11 mouse cellular contexts compared by ENCODE assay signal in genomic region chrX:155624895-155625294, GRCm38 (mm10). TPM values are rescaled to one million over a fixed set of nuclear protein-coding genes. Genes with fewer than 3 reads are reported as not detected.
A peak's percentile ranks its signal among the peaks of the same experiment; 100 is the strongest.
DNase-seq lines count a peak whose midpoint lies in the region; ATAC-seq and TF ChIP-seq lines count a peak whose summit lies in the region.
"Had no signal": no experiment of that assay in that cellular context is flagged by ENCODE, and none has a peak within 500 bp of the region (broad histone marks: within the 10 kb centered on the region; RNA-seq: fewer than 3 reads in every experiment).

No protein-coding gene starts in this region.

- H3K4me3 ChIP-seq in kidney, adult 2 months (ENCODE audit: insufficient read depth, low read depth, low read length): peak overlapping the region; percentile 6; the same call in 1 of the 2 replicates
- peak overlapping the region; percentile 45 for H3K4me3 ChIP-seq in forebrain, embryonic 14.5 days (ENCODE audit: low read depth, low read length)
- peak overlapping the region; percentile 61 for H3K4me3 ChIP-seq in midbrain, embryonic 10.5 days
- H3K4me3 ChIP-seq: liver, embryonic 13.5 days had no signal

- no peak for TF ChIP-seq POLR2A in kidney, adult 2 months (IDR thresholded peaks at IDR 0.05; ENCODE audit: low read depth, low read length)

- ATAC-seq in forebrain, embryonic 14.5 days: no peak
- no peak for ATAC-seq in megakaryocyte-erythroid progenitor cell, adult 5-6 weeks (replicated peaks; ENCODE audit: low FRiP score, low TSS enrichment, poor library complexity, severe bottlenecking)

- no peaks in the 10 kb centered on the region for H3K4me1 ChIP-seq in kidney, adult 2 months (ENCODE audit: control insufficient read depth, insufficient read depth, low read length)
- no peaks in the 10 kb centered on the region for H3K4me1 ChIP-seq in forebrain, embryonic 14.5 days (ENCODE audit: control insufficient read depth, insufficient read depth, low read length)
- peaks cover 11% of the 10 kb centered on the region for H3K4me1 ChIP-seq in midbrain, embryonic 10.5 days
- H3K4me1 ChIP-seq: liver, embryonic 13.5 days had no signal

- intact Hi-C loops in left cerebral cortex, postnatal 36 days (cut with DNase I): no loop called here

- no peak for TF ChIP-seq CTCF in kidney, adult 2 months (conservative IDR thresholded peaks at IDR 0.05; ENCODE audit: insufficient read depth, insufficient read length, low read depth, low read length)

- no peaks in the 10 kb centered on the region for H3K36me3 ChIP-seq in kidney, adult 2 months (ENCODE audit: control insufficient read depth, insufficient read depth, low read length)
- H3K36me3 ChIP-seq in forebrain, embryonic 14.5 days (ENCODE audit: control insufficient read depth, insufficient read depth, low read length): no peaks in the 10 kb centered on the region
- no peaks in the 10 kb centered on the region for H3K36me3 ChIP-seq in midbrain, embryonic 10.5 days
- H3K36me3 ChIP-seq: G1E; liver, embryonic 13.5 days had no signal

- H3K27ac ChIP-seq in kidney, adult 2 months (ENCODE audit: insufficient read depth, low read depth, low read length): no peak overlapping the region
- H3K27ac ChIP-seq in forebrain, embryonic 14.5 days (ENCODE audit: low read depth, low read length): no peak overlapping the region
- H3K27ac ChIP-seq in midbrain, embryonic 10.5 days (replicated peaks): no peak overlapping the region
- H3K27ac ChIP-seq: liver, embryonic 13.5 days had no signal

- no peaks in the 10 kb centered on the region for H3K9me3 ChIP-seq in forebrain, embryonic 14.5 days (replicated peaks; ENCODE audit: control insufficient read depth, low read length)
- peaks cover 5% of the 10 kb centered on the region; the same call in 1 of the 2 replicates for H3K9me3 ChIP-seq in midbrain, embryonic 10.5 days (replicated peaks)
- H3K9me3 ChIP-seq: liver, embryonic 13.5 days had no signal

- no peak overlapping the region for H3K9ac ChIP-seq in forebrain, embryonic 14.5 days (ENCODE audit: low read length)
- H3K9ac ChIP-seq: liver, embryonic 13.5 days had no signal

- peak overlapping the region; percentile 71 for H3K4me2 ChIP-seq in forebrain, embryonic 14.5 days (ENCODE audit: low read length)
- H3K4me2 ChIP-seq: liver, embryonic 13.5 days had no signal

- H3K27me3 ChIP-seq in kidney, adult 2 months (replicated peaks; ENCODE audit: control insufficient read depth, insufficient read depth, low read length): no peaks in the 10 kb centered on the region; the same call in 1 of the 2 replicates
- no peaks in the 10 kb centered on the region for H3K27me3 ChIP-seq in forebrain, embryonic 14.5 days (replicated peaks; ENCODE audit: control insufficient read depth, insufficient read depth, low read length)
- peaks cover 68% of the 10 kb centered on the region for H3K27me3 ChIP-seq in midbrain, embryonic 10.5 days (ENCODE audit: low read depth, poor library complexity, severe bottlenecking)

- WGBS in kidney, adult 2 months: under 1% methylated on average over 15 of the region's 15 CpGs
- 42% methylated on average over 15 of the region's 15 CpGs for WGBS in forebrain, embryonic 14.5 days
- WGBS in midbrain, embryonic 10.5 days: 16% methylated on average over 15 of the region's 15 CpGs

- no peak for DNase-seq in kidney, adult 2 months
- no peak for DNase-seq in kidney, adult 8-10 months
- peak; percentile 31 for DNase-seq in ZHBTc4 (ENCODE audit: low read depth, low spot score)
- DNase-seq in forebrain, embryonic 14.5 days (ENCODE audit: low spot score): no peak
- no peak for DNase-seq in midbrain, embryonic 10.5 days (ENCODE audit: low spot score)
- DNase-seq in cerebellum, postnatal 10 days: no peak
- no peak for DNase-seq in left cerebral cortex, postnatal 36 days (ENCODE audit: low spot score in 2 of 2)
- DNase-seq: gastrocnemius, postnatal 14 days; liver, embryonic 13.5 days had no signal

RNA-seq across cellular contexts. Expression of gene Gm15155, which starts 0.4 kb away (rescaled TPM):
- not detected in 2 replicates for polyA plus RNA-seq in kidney, adult 2 months (2012; rRNA removed)
- polyA plus RNA-seq in forebrain, embryonic 14.5 days (2014; fragmentation: Nextera tagmentation; extraction: Ambion mirVana): not detected in 2 replicates
- not detected in 2 replicates for polyA plus RNA-seq in midbrain, embryonic 10.5 days (2016; fragmentation: Nextera tagmentation; extraction: Ambion mirVana)
- not detected in 2 replicates for total RNA-seq in megakaryocyte-erythroid progenitor cell, adult 5-6 weeks (2014; fragmentation: Nextera tagmentation)
- total RNA-seq in megakaryocyte-erythroid progenitor cell, adult 5-6 weeks (2017): not detected in 2 replicates
- 1 to 10 TPM in 1 of 2 experiments, under 1 TPM in 1; 0.52 to 1.3 TPM for total RNA-seq in left cerebral cortex, postnatal 36 days (2021)
- total RNA-seq: G1E; gastrocnemius, postnatal 14 days had no signal
- polyA plus RNA-seq: G1E; liver, embryonic 13.5 days had no signal

RNA-seq across cellular contexts. Expression of gene Ptchd1, which starts 1.3 kb away (rescaled TPM):
- polyA plus RNA-seq in kidney, adult 2 months (2012; rRNA removed): 0.22 and 0.46 TPM in 2 replicates
- polyA plus RNA-seq in forebrain, embryonic 14.5 days (2014; fragmentation: Nextera tagmentation; extraction: Ambion mirVana): 2.1 and 2.3 TPM in 2 replicates
- 0.72 and 1.0 TPM in 2 replicates for polyA plus RNA-seq in midbrain, embryonic 10.5 days (2016; fragmentation: Nextera tagmentation; extraction: Ambion mirVana)
- total RNA-seq in megakaryocyte-erythroid progenitor cell, adult 5-6 weeks (2014; fragmentation: Nextera tagmentation): not detected in 2 replicates
- total RNA-seq in megakaryocyte-erythroid progenitor cell, adult 5-6 weeks (2017): 0.08 TPM in 1 of 2 replicates, not detected in the other
- total RNA-seq in left cerebral cortex, postnatal 36 days (2021): 10 to 100 TPM; 18.7 to 19.4 TPM
- total RNA-seq: G1E had no signal
- polyA plus RNA-seq: G1E had no signal

Comparison
In these comparisons a context has a peak if more than half of its experiments do, and no peak if none do; other contexts are left out.
1. H3K4me3 ChIP-seq: peak in every context shown above with its lines; median percentile 61 in midbrain, embryonic 10.5 days; 45 in forebrain, embryonic 14.5 days; 6 in kidney, adult 2 months.